Mouse (Mus musculus) E14TG2a.4 (cell line): Measurements from ENCODE around the gene Mt3.

Source experiments
- H3K27me3 ChIP-seq: 2 replicates; pipeline ENCODE4 v1.6.1; 2014; ENCODE audit warnings: low read length, control low read depth; ENCODE audit not compliant: insufficient read depth
- H3K36me3 ChIP-seq: 2 replicates; pipeline ENCODE4 v1.6.1; 2014; ENCODE audit warnings: low read length, control low read depth; ENCODE audit not compliant: insufficient read depth
- H3K4me1 ChIP-seq: replicated peaks from 2 replicates; pipeline ENCODE4 v1.6.1; 2014; ENCODE audit warnings: low read depth, low read length, control low read depth
- H3K4me3 ChIP-seq: replicated peaks from 2 replicates; pipeline ENCODE4 v1.5.1; 2014; ENCODE audit warnings: mild to moderate bottlenecking, low read length
- H3K9me3 ChIP-seq: 2 replicates; pipeline ENCODE4 v1.6.1; 2014; ENCODE audit warnings: low read length, control low read depth
- CTCF ChIP-seq: conservative IDR thresholded peaks from 2 replicates; pipeline ENCODE4 v1.5.1; 2014; ENCODE audit warnings: low read length
- NANOG ChIP-seq: IDR thresholded peaks from 2 replicates; pipeline ENCODE4 v1.6.1; 2014; ENCODE audit warnings: borderline replicate concordance, low read length, mixed read lengths
- POU5F1 ChIP-seq: IDR thresholded peaks from 2 replicates; pipeline ENCODE4 v1.6.1; 2014; ENCODE audit warnings: low read length, borderline replicate concordance

Mt3 gene

DNA sequence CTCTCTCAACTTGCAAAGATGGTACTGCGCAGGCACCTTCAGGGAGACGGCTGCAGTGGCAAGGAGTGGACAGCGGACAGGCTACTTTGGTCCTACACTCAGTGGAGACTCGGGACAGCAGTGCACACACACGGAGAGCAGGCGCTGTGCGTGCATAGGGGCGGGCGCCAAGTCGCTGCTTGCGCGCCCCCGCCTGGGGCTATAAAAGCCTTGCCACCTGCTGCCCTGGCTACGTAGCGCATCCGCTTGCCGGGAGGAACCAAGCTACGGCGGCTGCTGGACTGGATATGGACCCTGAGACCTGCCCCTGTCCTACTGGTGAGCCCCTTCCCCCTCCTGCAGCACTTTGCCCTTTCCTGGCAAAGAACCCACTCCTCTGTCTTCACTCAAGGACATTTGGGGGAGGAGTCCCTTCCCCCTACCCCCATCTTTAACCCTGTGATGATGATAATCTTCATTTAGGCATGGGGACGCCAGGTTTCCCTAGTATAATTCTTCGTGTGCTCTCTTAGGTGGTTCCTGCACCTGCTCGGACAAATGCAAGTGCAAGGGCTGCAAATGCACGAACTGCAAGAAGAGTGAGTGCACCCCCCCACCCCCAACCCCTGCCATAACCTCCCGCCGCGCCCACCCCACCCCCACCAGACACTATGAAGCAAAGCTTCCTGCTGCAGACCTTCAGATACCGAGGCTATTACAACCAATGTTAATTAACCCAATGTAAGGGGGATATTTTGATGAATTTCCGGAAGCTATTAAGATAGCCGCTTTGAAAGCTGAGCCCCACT lies at the start of gene Mt3:
Gene Mt3 (plus strand): TSS at position 95 of the 788 bp plus-strand sequence.
- TF ChIP-seq POU5F1 (no peak), CTCF (no peak), NANOG (no peak)
- Histone ChIP-seq H3K36me3 (no peaks in the 10 kb centered on the region), H3K4me3 (peak within 1 kb of the TSS; percentile 72), H3K27me3 (peaks cover 37% of the 10 kb centered on the region), H3K9me3 (no peaks in the 10 kb centered on the region), H3K4me1 (peaks cover 56% of the 10 kb centered on the region)

DNA sequence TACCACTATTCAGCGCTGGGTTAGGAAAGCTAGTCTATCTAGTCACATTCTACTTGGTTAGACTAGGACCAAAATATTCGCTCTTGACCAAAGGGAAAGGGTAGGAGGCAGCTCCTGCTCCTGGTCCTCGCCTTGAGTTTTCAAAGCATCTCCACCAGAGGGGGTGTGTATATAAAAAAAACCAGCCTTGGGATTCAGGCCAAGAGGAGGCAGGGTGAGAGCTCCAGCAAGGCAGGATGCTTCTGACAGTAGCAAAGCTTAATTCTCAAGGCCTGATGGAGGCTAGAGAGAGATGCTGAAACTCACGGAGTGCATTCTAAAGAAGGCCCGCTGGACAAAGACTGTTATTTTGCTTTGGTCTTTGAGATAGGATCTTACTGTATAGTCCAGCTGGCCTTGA lies 48.3 kb upstream of the Mt3 start:
- Histone ChIP-seq H3K27me3 (peaks cover 23% of the 10 kb centered on the region), H3K4me1 (peaks cover 4% of the 10 kb centered on the region), H3K9me3 (no peaks in the 10 kb centered on the region), H3K4me3 (no peak overlapping the region), H3K36me3 (no peaks in the 10 kb centered on the region)
- TF ChIP-seq POU5F1 = no peak
- TF ChIP-seq CTCF = no peak
- TF ChIP-seq NANOG = no peak

DNA sequence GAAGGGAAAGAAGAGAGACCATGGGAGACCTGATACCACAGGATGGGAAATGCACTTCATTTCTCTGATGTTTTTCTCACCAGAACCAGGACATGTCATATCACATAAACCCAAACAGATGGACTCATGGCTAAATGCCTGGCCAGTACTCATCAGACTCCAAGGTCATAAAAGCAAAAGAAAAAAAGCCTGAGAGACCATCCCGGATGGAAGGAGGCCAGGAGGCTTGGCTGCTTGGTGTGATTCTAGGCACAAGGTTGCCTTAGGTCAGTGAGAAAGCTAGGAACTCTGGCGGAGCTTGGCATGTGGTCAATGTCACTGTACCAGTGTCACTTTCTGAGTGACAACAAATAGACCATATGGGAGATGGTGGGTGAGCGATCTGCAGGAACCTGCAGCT lies 44.5 kb upstream of the Mt3 start:
- H3K9me3 ChIP-seq = no peaks in the 10 kb centered on the region
- H3K4me1 ChIP-seq = 0 out of 2 replicates have a peak, but pooled peaks cover 7% of the 10 kb centered on the region
- TF ChIP-seq POU5F1 (no peak), CTCF (no peak), NANOG (no peak)
- peaks cover 8% of the 10 kb centered on the region; the same call in 1 of the 2 replicates for H3K27me3 ChIP-seq
- H3K4me3 ChIP-seq = no peak overlapping the region
- no peaks in the 10 kb centered on the region for H3K36me3 ChIP-seq

DNA sequence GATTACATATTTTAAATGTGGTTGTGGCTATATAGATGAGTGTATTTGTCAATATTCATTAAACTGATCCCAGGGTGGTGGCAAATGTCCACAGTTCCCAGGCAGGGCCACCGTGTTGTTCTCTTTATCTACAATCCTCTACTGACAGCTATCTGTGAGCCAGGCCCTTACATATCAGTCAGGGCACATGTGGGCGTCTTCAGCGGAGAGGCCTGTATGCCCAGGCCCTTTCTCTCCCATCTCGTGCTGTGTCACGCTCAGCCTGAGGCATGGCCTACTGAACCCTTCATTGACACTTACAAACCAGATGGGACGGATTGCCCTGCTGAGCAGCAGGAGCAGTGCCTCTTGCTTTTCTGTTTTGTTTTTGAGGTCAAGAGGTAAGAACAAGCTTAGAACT lies 43.0 kb upstream of the Mt3 start:
- no peak overlapping the region for H3K4me3 ChIP-seq
- peaks cover 15% of the 10 kb centered on the region for H3K4me1 ChIP-seq
- no peaks in the 10 kb centered on the region for H3K9me3 ChIP-seq
- H3K27me3 ChIP-seq = no peaks in the 10 kb centered on the region
- TF ChIP-seq NANOG (no peak), POU5F1 (no peak), CTCF (no peak)
- no peaks in the 10 kb centered on the region for H3K36me3 ChIP-seq

GRCm38 (mm10) chr8:94109835-94110234 lies 42.6 kb upstream of the Mt3 start:
- Histone ChIP-seq H3K4me1 (peaks cover 15% of the 10 kb centered on the region), H3K4me3 (no peak overlapping the region), H3K36me3 (no peaks in the 10 kb centered on the region), H3K9me3 (no peaks in the 10 kb centered on the region), H3K27me3 (no peaks in the 10 kb centered on the region)
- TF ChIP-seq NANOG (no peak), CTCF (peak; percentile 18; the same call in 1 of the 2 replicates)

GRCm38 (mm10) chr8:94110526-94111177 lies 41.8 kb upstream of the Mt3 start:
- TF ChIP-seq NANOG = no peak
- TF ChIP-seq POU5F1 = no peak
- no peak for TF ChIP-seq CTCF
- no peaks in the 10 kb centered on the region for H3K27me3 ChIP-seq
- H3K9me3 ChIP-seq = no peaks in the 10 kb centered on the region
- peaks cover 15% of the 10 kb centered on the region for H3K4me1 ChIP-seq
- no peak overlapping the region for H3K4me3 ChIP-seq
- no peaks in the 10 kb centered on the region for H3K36me3 ChIP-seq

DNA sequence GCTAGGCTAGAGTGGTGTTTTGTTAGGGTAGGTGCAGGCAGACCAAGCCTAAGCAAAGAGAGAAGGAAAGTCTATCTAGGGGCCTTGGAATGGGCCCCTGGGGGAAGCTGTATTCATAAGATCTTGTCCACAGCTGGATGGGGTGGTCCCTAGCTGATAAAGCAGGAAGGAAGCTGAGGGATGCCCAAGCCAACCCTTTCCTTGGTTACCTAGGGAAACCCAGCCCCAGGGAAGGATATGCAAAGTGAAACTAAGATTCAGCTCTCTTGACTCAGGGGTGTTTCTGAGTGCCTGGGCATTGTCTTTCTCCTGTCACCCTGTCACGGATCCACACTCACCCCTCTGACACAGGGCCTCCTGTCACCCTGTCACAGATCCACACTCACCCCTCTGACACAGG lies 39.0 kb upstream of the Mt3 start:
- Histone ChIP-seq H3K36me3 (no peaks in the 10 kb centered on the region), H3K4me1 (peaks cover 23% of the 10 kb centered on the region), H3K27me3 (0 out of 2 replicates have a peak, but pooled peaks cover 3% of the 10 kb centered on the region), H3K4me3 (no peak overlapping the region), H3K9me3 (no peaks in the 10 kb centered on the region)
- TF ChIP-seq NANOG = no peak
- TF ChIP-seq POU5F1 = no peak
- TF ChIP-seq CTCF = no peak

- H3K4me1 ChIP-seq = peaks cover 28% of the 10 kb centered on the region
- 0 out of 2 replicates have a peak, but pooled peaks cover 3% of the 10 kb centered on the region for H3K27me3 ChIP-seq
- TF ChIP-seq POU5F1 = no peak
- TF ChIP-seq CTCF = no peak
- no peak for TF ChIP-seq NANOG
- no peaks in the 10 kb centered on the region for H3K9me3 ChIP-seq
- H3K36me3 ChIP-seq = no peaks in the 10 kb centered on the region
- H3K4me3 ChIP-seq = no peak overlapping the region
Measured at GRCm38 (mm10) chr8:94113972-94114371, 38.4 kb upstream of the Mt3 start.
